Mouse (Mus musculus) urinary bladder, postnatal 4 days (tissue): ENCODE results near the gene Myrf.
"Not testable (repeated sequence)": the region's sequence is repeated elsewhere in the genome, so short reads cannot be mapped to it uniquely, and the experiment has no call there.

ENCODE experiments used
- DNase-seq, 2 experiments: peaks; one replicate each; pipeline ENCODE4 v3.0.0; 2021 to 2022; ENCODE audit warnings: low spot score in 2 of 2

Gene Myrf

DNA sequence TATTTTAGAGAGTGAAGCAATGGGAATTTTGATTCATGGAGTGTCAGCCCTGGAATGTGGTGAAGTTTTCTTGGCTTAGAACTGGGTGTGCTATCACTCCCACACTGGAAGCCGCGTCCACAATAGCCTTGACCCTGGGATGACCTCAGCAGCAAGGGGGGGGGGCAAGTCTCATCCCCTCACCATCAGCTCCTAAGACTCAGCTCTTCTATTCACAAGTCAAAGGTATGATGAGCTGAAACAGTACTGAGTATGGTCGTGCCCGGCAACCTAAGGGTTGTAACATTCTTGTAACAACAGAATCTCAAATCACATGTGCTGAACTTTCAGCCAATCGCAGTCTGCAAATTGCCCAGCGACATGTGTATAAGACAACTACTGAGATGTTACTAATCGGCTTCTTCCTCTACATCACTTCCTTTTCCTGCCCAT lies 63.6 kb downstream of the Myrf start:
- DNase-seq = no peak

DNA sequence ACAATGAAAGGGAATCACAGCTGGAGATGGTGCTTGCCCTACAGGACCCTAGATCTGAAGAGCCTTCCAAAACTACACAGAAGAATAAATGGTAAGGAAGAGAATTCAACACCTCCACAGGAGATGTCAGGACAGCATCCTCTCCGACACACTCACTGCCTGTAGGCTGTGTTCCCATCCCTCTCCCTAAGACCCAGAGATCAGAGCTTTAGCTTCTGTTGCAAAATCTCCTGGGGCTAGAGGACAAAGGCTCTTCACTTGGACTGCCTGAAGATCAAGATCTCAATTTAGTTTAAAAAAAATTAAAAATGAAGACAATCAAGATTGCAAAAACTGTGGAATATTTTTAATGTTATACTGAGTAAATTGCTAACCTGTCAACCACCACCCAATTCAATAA lies 64.1 kb downstream of the Myrf start:
- DNase-seq = no peak

DNA sequence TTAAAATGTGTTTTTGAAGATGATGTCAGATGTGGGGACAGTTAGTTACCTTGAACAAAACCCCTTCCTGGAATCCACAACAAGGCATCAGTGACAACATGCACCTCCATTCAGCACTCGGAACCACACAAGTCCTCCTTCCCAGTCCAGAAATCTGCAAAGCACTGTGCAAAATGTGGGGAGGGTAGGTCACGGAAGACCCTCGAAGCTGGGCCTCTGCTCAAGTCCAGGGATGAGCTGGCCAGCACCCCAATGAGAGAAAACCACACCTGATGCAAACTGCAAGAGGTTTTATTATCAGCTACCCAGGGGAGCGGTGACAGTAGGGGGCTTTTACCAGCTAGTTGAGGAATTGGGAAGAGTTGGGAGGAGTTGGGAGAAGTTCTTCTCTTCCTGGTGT lies 65.6 kb downstream of the Myrf start:
- DNase-seq = no peak

DNA sequence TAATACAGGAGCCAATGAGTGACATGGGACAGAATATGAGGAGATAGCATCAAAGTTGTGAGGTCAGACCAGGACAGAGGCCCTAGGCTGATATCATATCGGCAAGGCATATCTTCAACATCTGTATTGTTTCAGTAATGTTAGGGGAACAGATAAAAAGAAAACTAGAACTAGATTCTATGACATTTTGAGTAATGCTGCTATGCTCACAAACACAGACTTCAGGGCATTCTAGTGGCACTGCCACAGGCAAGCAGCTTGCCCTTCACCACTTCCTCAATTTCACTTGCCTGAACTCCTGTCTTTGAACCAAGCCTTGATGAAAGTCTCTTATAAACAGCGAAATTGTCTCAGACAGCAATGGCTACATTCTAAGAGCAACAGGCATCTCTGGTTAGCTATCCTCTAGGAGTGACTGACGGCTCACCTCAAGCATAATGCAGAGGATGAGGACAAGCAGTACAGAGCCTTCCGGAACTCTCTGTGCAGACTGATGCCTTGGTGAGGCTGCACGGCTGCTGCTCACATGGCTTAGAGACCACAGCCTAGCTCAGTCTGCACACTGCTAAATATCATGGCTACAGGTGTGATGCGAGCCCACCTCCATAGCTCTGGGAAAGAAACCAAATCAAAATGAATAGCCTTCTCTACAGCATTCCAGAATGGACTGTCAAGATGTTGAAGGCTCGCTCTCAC lies 66.6 kb downstream of the Myrf start:
- DNase-seq = no peak

DNA sequence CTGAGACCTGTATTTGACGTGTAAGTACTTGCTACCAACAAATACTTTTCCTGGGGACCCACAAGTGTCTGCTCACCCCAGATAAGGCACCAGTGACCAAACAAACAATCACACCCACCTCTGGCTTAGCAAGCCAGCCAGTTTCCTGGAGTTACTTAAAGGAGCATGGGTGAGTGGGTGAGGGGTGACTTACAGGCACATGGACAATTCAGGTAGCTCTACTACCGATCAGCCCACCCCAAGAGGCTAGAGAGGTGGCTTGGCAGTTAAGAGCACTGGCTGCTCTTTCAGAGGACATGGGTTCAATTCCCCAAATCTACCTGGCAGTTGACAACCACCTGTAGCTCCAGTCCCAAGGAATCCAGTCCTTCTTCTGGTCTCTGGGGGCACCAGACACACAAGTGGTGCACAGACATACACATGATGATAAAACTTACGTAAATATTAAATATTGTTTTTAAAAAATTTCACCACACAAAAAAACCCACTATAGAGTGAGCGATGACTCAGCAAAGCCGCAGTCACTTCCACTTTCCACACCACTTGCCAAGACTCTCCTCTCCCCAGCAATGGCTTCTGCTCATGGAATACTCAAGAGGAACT lies 67.3 kb downstream of the Myrf start:
- no peak for DNase-seq

DNA sequence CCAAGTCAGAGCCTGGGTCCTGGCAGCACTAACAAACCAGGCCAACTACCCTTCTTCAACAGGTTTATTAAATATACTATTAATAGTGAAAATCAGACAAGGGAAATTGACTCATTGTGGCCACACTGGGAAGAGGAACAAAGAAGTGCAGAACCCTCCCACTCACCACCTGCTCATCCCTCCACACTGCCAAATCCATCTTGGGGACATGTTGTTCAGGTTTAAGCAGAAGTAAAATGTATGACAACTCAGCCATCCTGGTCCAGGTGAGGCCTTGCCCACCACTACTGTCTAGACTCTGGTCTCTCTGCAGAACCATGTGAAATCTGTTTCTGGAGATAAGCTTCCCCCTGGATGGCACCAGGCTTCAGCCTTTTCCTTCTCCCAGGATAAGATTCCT lies 68.7 kb downstream of the Myrf start:
- DNase-seq = no peak

DNA sequence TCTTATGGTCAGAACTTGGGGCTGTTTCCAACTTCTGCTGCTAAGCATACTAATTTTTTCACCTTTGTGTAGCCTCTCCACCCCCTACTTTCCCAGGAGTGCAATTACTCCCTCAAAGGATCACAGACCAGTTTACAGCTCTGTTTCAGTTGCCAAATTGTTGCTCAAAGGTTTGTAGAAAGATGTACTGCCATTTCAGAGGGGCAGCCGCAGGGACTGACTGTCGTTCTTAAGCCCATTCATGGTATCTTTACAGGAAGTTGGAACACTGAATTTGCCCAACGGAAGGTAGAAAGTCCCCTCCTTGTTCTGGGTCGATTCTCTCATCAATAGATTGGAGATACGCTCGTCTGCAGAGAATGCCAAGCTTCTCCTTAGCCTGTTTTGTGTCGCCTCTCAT lies 69.2 kb downstream of the Myrf start:
- DNase-seq = no peak

DNA sequence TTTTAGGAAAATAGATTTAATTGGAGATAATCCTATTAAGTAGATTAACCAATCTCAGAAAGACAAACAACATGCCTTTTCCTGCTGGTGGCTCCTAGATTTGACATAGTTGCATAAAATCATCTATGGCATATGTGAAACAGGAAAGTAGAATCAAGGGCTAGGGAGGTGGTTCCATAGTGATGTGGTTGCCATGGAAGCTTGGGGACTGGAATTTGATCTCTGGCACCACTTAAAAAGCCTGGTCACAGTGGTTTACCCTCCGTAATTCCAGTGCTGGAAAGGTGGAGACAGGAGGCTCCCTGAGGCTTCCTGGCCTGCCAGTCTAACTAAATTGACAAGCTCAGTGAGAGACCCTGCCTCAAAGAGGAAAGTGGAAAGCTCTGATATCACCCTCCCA lies 70.1 kb downstream of the Myrf start:
- no peak for DNase-seq

DNA sequence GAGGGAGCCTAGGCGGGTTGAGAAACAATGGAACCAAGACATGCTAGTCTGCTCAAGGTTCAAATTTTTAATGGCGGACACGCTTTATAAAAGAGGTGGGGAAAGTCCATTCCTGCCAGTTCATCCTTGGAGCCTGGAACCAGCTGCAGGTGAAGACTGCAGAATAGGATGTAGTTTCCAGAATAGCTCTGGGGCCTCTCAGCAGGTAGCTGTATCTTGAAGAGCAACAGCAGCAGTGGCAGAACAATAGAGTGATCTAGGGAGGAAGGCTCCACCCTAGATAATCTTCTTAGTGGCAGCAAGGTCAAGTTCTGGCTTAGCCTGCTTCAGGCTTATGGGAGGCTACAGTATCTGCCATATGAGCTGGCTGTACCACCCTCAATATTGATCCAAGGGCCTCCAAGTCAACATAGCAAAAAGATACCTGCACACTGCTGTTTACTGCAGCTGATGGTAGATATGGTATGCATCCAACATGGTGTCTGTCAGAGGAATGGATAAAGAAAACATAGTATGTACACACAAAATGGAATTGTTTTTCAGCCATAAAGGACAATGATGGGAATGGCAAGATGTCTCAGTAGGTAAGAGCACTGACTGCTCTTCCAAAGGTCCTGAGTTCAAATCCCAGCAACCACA lies 70.7 kb downstream of the Myrf start:
- not testable (repeated sequence) for DNase-seq

DNA sequence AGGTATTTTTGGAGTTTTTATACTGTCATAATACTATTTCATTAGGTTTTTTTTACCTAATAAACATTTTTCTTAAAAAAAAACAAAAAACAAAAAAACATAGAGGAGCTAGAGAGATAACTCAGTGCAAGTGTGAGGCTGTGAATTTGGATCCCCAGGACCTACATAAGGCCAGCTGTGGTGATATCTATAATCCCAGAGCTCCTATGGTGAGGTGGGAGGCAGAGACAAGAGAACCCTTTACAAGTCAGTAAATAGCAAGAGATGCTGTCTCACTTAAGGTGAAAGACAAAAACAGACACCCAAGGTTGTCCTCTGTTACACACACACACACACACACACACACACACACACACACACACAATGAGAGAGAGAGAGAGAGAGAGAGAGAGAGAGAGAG lies 71.4 kb downstream of the Myrf start:
- no peak for DNase-seq

DNA sequence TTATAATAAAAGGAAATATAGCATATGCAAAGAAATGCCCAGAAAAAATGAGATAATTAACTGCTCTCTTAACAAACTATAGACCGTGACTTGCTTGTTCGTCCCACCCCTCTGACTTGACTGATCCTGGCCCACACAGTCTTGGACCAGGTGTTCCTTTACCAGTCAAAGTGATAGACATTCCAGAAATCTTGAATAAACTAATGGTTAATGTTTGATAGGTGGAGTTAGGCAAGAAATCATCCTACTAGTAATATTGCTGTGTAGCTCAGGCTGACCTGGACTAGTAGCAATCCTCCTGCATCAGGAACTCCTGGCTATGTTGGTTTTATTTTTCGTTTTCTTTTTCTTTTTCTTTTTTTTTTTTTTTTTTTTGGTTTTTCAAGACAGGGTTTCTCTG lies 72.1 kb downstream of the Myrf start:
- no peak for DNase-seq

DNA sequence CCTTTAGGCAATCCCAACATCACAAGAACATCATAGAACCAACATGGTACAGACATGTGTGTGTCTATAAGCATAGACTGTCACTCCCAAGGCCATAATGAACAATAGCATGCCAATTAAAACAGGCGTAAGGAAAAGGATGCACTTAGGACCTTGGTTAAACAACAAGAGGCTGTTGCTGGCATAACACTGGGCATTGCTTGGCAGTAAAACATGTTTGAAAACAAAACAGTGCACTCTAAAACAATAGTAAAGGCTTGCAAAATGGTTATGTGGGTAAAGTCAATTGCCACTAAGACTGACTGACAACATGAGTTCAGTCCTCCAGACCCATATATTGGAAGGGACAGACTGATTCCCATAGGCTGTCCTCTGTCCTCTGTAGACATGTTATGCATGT lies 72.6 kb downstream of the Myrf start:
- DNase-seq = no peak

DNA sequence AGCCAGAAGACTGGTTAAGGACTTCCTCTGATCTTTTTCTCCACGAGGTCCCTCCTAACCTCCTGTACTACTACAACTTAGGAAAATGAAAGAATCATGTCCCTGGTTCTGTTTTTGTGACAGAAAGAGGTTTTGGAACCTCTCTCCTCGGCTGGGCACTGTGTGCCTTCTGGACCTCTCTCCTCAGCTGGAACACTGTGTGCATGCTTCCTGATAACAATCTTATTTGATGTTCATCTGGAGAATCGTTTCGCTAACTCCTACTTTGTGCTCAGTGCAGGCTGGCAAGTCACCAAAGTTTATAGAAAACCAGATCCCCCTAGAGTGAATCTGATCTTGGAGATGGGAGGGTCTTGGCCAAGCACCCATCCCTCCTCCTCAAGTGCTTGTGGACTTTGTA lies 73.4 kb downstream of the Myrf start:
- DNase-seq = no peak

DNA sequence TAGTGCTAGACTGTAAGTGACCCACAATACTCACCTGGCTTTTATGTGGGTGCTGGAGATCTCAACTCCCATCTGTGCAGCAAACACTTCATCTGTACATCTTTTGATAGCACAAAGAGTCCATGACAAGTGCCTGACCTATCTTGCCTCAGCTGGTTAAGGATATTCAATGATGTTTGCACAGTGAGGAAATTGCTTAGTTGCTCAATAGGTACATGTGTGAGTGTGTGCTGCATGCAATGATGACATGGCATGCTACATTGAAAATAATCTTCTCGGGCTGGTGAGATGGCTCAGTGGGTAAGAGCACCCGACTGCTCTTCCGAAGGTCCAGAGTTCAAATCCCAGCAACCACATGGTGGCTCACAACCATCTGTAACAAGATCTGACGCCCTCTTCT lies 74.6 kb downstream of the Myrf start:
- DNase-seq = not testable (repeated sequence)

DNA sequence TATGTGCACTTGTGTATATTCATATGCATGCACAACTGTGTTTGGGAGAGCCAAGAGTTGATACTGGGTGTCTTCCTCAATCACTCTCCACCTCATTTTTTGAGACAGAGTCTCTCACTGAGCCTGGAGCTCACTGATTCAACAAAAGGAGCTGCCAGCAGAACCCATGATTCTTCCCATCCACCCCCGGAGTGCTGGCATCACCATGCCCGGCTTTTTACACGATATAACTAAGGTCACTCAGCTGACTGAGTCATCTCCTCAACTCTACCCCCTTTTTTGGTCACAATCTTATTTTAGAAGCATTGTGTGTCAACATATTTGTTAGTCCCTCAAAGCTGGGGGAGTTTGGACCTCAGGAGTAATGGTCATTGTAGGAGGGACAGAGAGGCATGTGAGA lies 76.7 kb downstream of the Myrf start:
- DNase-seq = no peak
